Mouse (Mus musculus): ENCODE results near the gene Papss2.

Papss2 gene

GRCm38 (mm10) chr19:32712588-32713042 is 117.0 kb downstream of the Papss2 start:
- no peak for DNase-seq (ENCODE audit: low spot score)

DNA sequence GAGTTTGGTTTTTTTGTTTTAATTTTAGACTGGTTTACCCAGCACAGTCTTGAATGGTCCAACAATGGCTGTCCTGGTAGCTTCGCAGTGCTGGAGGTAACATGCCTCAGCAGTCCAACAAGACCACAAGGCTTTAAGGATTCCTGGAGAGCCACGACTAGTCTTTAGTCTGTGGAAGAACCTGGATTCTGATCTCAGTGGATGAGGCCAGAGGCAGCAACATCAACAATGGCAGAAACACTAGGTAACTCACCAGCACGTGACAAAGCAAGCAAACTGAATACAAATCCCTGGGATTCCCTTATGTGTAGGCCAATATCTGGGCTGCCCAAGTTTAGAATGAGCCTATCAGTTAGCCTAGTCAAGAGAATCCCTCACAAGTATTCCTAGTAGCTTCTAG is 117.9 kb downstream of the Papss2 start:
- no peak for DNase-seq (ENCODE audit: low spot score)

DNA sequence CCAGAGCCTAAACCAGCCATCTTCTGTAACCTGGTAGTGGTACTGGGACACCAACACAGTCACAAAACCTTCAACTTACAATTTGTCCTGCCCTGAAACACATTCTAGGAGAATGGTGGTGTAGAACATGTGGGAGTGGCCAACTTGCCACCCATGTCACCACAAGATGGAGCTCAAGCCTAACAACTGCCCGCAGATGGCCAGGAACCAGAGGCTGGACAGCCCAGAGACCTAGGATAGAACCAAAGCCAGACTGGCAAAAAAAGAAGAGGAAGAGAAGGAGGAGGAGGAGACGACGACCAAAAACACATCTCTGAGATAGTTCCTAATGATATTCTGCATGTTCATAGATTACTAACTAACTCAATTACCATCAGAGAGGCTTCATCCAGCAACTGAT is 119.6 kb downstream of the Papss2 start:
- DNase-seq (ENCODE audit: low spot score): peak; percentile 59

DNA sequence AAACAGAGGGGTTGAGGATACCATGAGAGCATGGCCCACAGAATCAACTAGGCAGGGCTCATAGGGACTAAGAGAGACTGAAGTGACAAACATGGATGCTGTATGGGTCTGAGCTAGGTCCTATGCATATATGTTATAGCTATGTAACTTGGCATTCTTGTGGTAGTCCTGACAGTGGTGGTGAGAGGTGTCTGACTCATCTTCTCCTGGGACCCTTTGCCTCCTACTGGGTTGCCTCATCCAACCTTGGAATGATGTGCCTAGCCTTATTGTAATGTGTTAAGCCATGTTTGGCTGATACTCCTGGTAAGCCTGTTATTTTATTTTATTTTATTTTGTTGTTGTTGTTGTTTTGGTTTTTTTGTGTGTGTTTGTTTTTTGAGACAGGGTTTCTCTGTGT is 120.1 kb downstream of the Papss2 start:
- DNase-seq (ENCODE audit: low spot score): no peak
